Mouse (Mus musculus) kidney, postnatal 25 days (tissue): ENCODE measurements around the gene Atad3a.

Source experiments
- DNase-seq, 2 experiments: peaks; one replicate each; pipeline ENCODE4 v3.0.0; 2021; ENCODE audit warnings: mixed read lengths in 2 of 2

Gene Atad3a

GRCm38 (mm10) chr4:155738262-155738661 is 22.6 kb downstream of the Atad3a start:
- no peak for DNase-seq

GRCm38 (mm10) chr4:155736421-155736820 is 24.5 kb downstream of the Atad3a start:
- DNase-seq = no peak

GRCm38 (mm10) chr4:155735788-155736187 is 25.1 kb downstream of the Atad3a start:
- DNase-seq = no peak

GRCm38 (mm10) chr4:155734951-155735702 is 25.8 kb downstream of the Atad3a start:
- DNase-seq = peak; percentile 53 to 80

- DNase-seq = peak; percentile 80 to 93
Measured at GRCm38 (mm10) chr4:155734350-155734941, 26.4 kb downstream of the Atad3a start, which contains the start of gene Tmem240. Gene Tmem240 (plus strand): TSS chr4:155734800.

- no peak for DNase-seq
Measured at GRCm38 (mm10) chr4:155733267-155733666, 27.6 kb downstream of the Atad3a start.

GRCm38 (mm10) chr4:155727993-155728392 is 32.9 kb downstream of the Atad3a start:
- DNase-seq = no peak

- DNase-seq = peak; percentile 24 to 42
Measured at GRCm38 (mm10) chr4:155721668-155722083, 39.2 kb downstream of the Atad3a start.

GRCm38 (mm10) chr4:155710521-155711252 is 50.2 kb downstream of the Atad3a start:
- DNase-seq = no peak

- no peak for DNase-seq
Measured at GRCm38 (mm10) chr4:155708988-155709387, 51.9 kb downstream of the Atad3a start.

GRCm38 (mm10) chr4:155708582-155708981 is 52.3 kb downstream of the Atad3a start:
- DNase-seq = no peak

- no peak for DNase-seq
Measured at GRCm38 (mm10) chr4:155705592-155705929, 55.3 kb downstream of the Atad3a start.

- peak; percentile 95 to 96 for DNase-seq
Measured at GRCm38 (mm10) chr4:155704721-155705591, 55.9 kb downstream of the Atad3a start, which contains the start of gene Ssu72. Gene Ssu72 (plus strand): TSS chr4:155704800.

GRCm38 (mm10) chr4:155703425-155703929 is 57.4 kb downstream of the Atad3a start:
- no peak for DNase-seq

- DNase-seq = no peak
Measured at GRCm38 (mm10) chr4:155700425-155700824, 60.5 kb downstream of the Atad3a start.

- DNase-seq = no peak
Measured at GRCm38 (mm10) chr4:155696261-155697255, 64.3 kb downstream of the Atad3a start.

GRCm38 (mm10) chr4:155695531-155696062 is 65.3 kb downstream of the Atad3a start:
- no peak for DNase-seq

- peak; percentile 33 to 56 for DNase-seq
Measured at GRCm38 (mm10) chr4:155694482-155695401, 66.2 kb downstream of the Atad3a start.

- DNase-seq = peak; percentile 60 to 72
Measured at GRCm38 (mm10) chr4:155694111-155694481, 66.8 kb downstream of the Atad3a start, which contains the start of gene Fndc10. Gene Fndc10 (plus strand): TSS chr4:155694342.

GRCm38 (mm10) chr4:155692421-155692820 is 68.5 kb downstream of the Atad3a start:
- peak in 1 of 2 experiments; percentile 10 for DNase-seq
